Mouse (Mus musculus) brain, embryonic 14.5 days (tissue): ENCODE measurements around the gene Slc4a2.

Source experiments
- CTCF ChIP-seq: fragments of 200-500 bp; IDR thresholded peaks from 2 replicates; pipeline ENCODE4 v1.5.1; 2012; ENCODE audit warnings: inconsistent platforms, mild to moderate bottlenecking, moderate library complexity, borderline replicate concordance; ENCODE audit not compliant: insufficient read depth, insufficient read length; ENCODE audit errors: extremely low read depth
- POLR2A ChIP-seq: fragments of 200-500 bp; IDR thresholded peaks from 2 replicates; pipeline ENCODE4 v1.6.1; 2012; ENCODE audit warnings: mild to moderate bottlenecking, inconsistent platforms, borderline replicate concordance; ENCODE audit not compliant: poor library complexity, insufficient read depth, insufficient read length, severe bottlenecking; ENCODE audit errors: extremely low read depth

DNA sequence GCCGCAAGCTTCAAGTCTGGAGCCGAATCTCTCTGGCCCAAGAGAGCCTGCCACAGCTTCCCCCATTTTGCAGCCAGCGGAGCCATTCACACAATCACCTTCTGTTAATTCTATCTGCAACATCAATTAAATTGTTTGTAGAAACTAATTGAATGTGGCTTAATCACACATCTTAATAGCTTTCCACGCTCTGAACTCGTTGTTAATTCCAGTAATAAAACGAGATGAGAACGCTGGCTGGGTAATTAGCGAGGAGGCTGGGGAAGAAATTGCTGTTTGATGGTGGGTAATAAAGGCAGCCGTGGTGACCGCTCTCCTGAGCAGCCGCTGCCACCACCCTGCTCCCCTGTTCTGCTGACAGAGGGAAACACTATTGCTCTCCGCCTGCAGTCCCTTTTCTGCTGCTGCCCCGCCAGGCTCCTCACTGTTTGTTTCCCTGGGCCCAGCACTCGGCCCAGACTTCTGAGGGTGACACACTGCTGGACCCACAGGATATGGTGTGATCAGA is 66.8 kb downstream of the Slc4a2 start:
- no peak for TF ChIP-seq CTCF
- no peak for TF ChIP-seq POLR2A
